Mouse (Mus musculus) heart, postnatal 0 days (tissue): ENCODE results near the gene Tmem144.

Source experiments
- CTCF ChIP-seq: IDR thresholded peaks from 2 replicates; pipeline ENCODE4 v1.5.1; 2016; ENCODE audit warnings: antibody characterized with exemption, control low read depth, low read depth
- EP300 ChIP-seq: IDR thresholded peaks from 2 replicates; pipeline ENCODE4 v1.6.1; 2016; ENCODE audit warnings: antibody characterized with exemption, low read depth

GRCm38 (mm10) chr3:79901734-79902133, 49.2 kb upstream of the Tmem144 start:
- TF ChIP-seq CTCF (no peak), EP300 (no peak)
